ENCODE assay signal across 28 mouse cellular contexts in genomic region chr1:184576527-184576926, GRCm38 (mm10).
"Had no signal": no experiment of that assay in that cellular context is flagged by ENCODE, and none has a peak within 500 bp of the region (broad histone marks: within the 10 kb centered on the region; RNA-seq: fewer than 3 reads in every experiment).

No protein-coding gene starts in this region.

- ATAC-seq: forebrain, embryonic 13.5 days; forebrain, embryonic 14.5 days; forebrain, embryonic 15.5 days; forebrain, embryonic 16.5 days; forebrain, postnatal 0 days had no signal

- H3K4me2 ChIP-seq: embryonic facial prominence, embryonic 12.5 days; embryonic facial prominence, embryonic 13.5 days; embryonic facial prominence, embryonic 15.5 days; forebrain, embryonic 12.5 days; forebrain, embryonic 13.5 days; forebrain, embryonic 15.5 days had no signal

- H3K27me3 ChIP-seq: embryonic facial prominence, embryonic 12.5 days; embryonic facial prominence, embryonic 13.5 days; embryonic facial prominence, embryonic 15.5 days; forebrain, embryonic 12.5 days; forebrain, embryonic 13.5 days; forebrain, embryonic 15.5 days had no signal

- H3K4me3 ChIP-seq: embryonic facial prominence, embryonic 10.5 days; embryonic facial prominence, embryonic 12.5 days; embryonic facial prominence, embryonic 13.5 days; embryonic facial prominence, embryonic 15.5 days; erythroblast, embryonic 14.5 days; forebrain, embryonic 10.5 days; forebrain, embryonic 12.5 days; forebrain, embryonic 13.5 days; forebrain, embryonic 15.5 days; gastrocnemius, adult 2 months; heart, adult 2 months; heart, embryonic 10.5 days had no signal

- DNase-seq: cerebellum, adult 8-10 months; cerebellum, adult 9-10 months; cerebellum, adult 9-11 months; cerebellum, postnatal 10 days; cerebellum, postnatal 14 days; cerebellum, postnatal 25 days; cerebellum, postnatal 36 days; embryo, embryonic 11 days; forebrain, postnatal 0 days; gastrocnemius, adult 2 months; gastrocnemius, postnatal 10 days; gastrocnemius, postnatal 14 days; gastrocnemius, postnatal 25 days; gastrocnemius, postnatal 36 days; heart, adult 18-20 months; heart, adult 2 months had no signal

- H3K36me3 ChIP-seq: embryonic facial prominence, embryonic 10.5 days; embryonic facial prominence, embryonic 12.5 days; embryonic facial prominence, embryonic 13.5 days; embryonic facial prominence, embryonic 15.5 days; forebrain, embryonic 10.5 days; forebrain, embryonic 12.5 days; forebrain, embryonic 15.5 days; heart, embryonic 10.5 days had no signal
